Mouse (Mus musculus): ENCODE results near the gene Gm20865. TPM values are rescaled to one million over a fixed set of nuclear protein-coding genes. Genes with fewer than 3 reads are reported as not detected.

Gene Gm20865
- polyA plus RNA-seq (2014; fragmentation: Illumina TruSeq; extraction: RNeasy Lipid Tissue Mini Kit (QIAGEN cat#74804); ENCODE audit: low read depth, low replicate concordance), result not detected

GRCm38 (mm10) chrY:21241275-21241674 is at the start of gene Gm20865:
Gene Gm20865 (plus strand): TSS chrY:21241575.

Other genes with a start within 250 kb of the Gm20865 start
- not detected for gene Gm29866, start 247.9 kb upstream of the Gm20865 start, polyA plus RNA-seq (2014; fragmentation: Illumina TruSeq; extraction: RNeasy Lipid Tissue Mini Kit (QIAGEN cat#74804); ENCODE audit: low read depth, low replicate concordance)
- gene Gm20909, start 77.0 kb upstream of the Gm20865 start, polyA plus RNA-seq (2014; fragmentation: Illumina TruSeq; extraction: RNeasy Lipid Tissue Mini Kit (QIAGEN cat#74804); ENCODE audit: low read depth, low replicate concordance), result not detected